Mouse (Mus musculus): ENCODE results near the gene Astn2. TPM values are rescaled to one million over a fixed set of nuclear protein-coding genes. Genes with fewer than 3 reads are reported as not detected.
"Not testable (repeated sequence)": the region's sequence is repeated elsewhere in the genome, so short reads cannot be mapped to it uniquely, and the experiment has no call there.

Astn2 gene
- total RNA-seq, 2 experiments from 2014 or later, result 35.2 to 40.3 TPM

DNA sequence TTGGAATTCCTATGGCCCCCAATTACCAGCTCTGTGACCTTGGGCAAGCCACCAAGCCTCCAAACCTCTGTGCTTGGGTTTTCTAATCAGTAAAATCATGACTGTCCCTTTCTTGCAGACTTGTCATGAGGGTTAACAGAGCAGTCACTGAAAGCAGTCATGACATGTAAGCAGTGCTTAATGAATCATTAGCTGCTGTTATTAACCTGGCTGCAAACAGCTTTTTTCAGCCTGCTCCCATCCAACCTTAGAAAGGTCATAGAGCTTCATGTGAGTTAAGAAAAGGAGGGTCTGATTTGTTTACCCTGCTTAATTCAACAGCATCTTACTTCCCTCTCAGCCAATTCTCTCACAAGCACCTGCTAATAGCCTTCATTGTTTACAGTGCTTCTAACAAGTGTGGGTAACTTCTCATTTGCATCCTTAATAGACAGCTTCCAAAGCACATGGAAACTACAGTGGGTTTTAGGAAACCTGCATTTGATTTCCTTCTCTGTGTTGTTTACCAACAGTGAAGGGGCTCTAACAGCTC lies 661.2 kb downstream of the Astn2 start:
- no peak for DNase-seq (ENCODE audit: extremely low spot score in 1 of 2, low spot score in 2 of 2)
- intact Hi-C loops (cut with DNase I), result no loop called here

DNA sequence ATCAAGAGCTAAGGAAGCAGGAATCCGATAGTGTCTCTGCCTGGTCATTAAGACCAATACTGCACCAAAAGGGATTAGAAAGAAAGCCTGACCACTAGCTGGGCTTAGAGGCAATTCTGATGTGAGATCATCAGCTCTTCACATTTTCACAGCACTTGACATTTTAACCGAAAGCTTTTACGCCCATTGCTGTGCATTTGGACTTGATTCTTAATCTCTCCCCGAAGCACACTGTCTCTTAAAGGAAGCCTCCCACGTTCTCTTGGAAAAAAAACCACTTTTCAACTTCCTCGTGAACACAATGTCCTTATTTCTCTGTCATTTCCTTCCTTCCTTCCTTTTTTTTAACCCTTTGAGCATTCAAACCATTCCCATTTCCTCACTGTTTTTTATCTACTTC lies 680.0 kb downstream of the Astn2 start:
- no peak for DNase-seq (ENCODE audit: extremely low spot score in 1 of 2, low spot score in 2 of 2)
- intact Hi-C loops (cut with DNase I), result no loop called here

DNA sequence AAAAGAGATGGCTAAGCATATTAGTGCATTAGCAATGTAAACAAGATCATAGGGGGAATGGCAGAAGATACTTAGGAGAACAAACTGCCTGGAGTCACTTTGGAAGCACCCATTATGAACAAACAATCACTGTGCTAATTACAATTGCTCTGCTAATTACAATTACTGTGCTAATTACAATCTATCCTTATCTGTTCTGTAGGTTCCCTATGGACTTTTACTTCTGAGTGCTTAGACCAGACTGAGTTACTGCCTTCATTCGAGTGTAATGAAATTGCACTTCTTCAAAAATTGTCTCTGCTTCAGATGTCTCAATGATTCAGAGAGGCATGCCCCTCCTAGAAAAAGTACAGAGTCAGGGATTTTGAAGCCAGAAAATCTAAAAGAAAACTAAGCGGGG lies 684.8 kb downstream of the Astn2 start:
- DNase-seq (ENCODE audit: extremely low spot score in 1 of 2, low spot score in 2 of 2), result no peak
- intact Hi-C loops (cut with DNase I), result no loop called here

DNA sequence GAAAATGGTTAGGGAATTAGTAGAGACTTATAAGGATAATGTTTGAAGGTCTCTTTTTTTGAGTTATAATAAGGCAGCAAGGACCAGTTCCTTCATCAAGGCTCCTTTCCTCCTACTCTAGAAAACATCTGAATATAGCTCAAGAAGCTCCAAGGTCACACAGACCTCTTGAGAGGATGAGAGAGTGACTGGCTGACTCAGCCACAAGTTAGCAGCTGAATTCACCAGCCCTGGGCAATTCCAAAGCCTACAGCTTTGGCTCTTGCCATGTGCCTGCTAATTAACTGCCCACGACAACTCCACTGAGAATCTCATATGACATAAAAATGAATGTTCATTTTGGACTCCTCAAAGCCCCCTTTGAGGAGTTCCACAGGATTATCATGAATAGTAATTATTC lies 686.5 kb downstream of the Astn2 start:
- no peak for DNase-seq (ENCODE audit: extremely low spot score in 1 of 2, low spot score in 2 of 2)
- intact Hi-C loops (cut with DNase I), result no loop called here

DNA sequence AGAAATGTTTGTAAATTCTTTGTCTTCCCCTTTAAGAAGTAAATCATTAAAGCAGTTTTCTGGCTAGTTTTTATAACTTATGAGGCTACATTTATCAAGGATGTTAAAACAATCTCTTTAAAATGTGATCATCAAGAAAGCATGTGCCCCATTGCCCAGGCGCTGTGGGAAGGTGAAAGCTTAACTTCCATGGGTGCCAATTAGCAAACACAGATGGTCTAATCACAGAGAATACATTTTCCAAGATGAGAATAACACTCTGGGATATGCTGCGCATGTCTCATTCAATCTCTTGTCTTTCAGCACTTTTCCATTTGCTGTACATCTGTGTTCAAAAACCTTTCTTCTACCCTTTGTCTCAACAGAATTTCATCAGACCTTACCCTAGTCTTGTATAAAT lies 688.3 kb downstream of the Astn2 start:
- intact Hi-C loops (cut with DNase I), result no loop called here
- no peak for DNase-seq (ENCODE audit: extremely low spot score in 1 of 2, low spot score in 2 of 2)

DNA sequence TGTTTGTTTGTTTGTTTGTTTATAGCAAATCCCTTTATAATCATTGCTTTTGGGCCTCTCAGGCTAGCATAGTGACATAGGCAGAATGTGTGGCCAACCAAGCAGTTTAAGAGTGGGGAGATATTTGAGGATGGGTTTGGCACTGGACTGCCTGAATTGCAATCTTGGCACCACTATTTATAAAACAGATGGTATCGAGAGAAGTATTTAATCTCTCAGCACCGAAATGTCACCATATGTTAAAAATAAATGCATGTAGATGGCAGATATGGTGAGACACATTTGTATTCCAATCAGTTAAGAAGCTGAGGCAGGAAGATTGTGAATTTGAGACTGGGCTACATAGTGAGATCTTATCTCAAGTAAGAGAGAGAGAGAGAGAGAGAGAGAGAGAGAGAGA lies 692.7 kb downstream of the Astn2 start:
- no peak for DNase-seq (ENCODE audit: extremely low spot score in 1 of 2, low spot score in 2 of 2)
- intact Hi-C loops (cut with DNase I), result no loop called here

DNA sequence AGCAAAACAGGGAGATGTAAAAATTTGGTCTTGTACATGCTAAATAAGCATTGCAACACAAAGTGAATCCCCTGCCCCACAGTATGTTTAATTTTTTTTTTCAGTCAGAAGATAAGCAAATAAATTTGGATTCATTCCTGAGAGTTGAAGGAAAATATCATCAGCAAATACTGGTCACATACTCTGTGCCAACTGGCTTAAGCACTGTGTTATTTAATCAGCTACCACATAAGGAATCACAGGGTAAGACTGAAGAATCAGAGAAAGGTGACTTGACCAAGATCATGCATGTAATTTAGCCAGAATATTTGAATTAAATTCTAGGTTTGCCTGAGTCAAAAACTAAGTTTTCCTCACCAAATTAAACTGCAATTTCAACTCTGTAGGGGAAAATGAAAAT lies 693.8 kb downstream of the Astn2 start:
- intact Hi-C loops (cut with DNase I), result no loop called here

DNA sequence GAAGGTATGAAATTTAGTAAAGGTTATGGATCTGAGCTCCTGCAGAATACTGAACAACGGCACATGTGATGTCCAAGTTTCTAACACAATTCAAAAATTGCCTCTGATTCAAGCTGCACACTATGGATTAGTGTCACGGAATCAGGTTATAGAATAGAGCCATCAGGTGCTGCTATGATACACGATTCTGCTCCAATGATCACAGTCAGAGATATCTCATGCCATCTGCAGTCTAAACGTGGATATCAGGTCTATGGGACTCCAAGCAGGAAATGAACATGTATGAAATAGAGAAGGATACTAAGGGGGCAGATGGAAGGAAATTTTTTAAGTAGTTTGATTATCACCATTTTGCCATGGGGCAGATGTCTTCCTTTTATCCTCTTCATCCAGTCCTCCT lies 702.6 kb downstream of the Astn2 start:
- intact Hi-C loops (cut with DNase I), result no loop called here
- DNase-seq (ENCODE audit: extremely low spot score in 1 of 2, low spot score in 2 of 2), result no peak

More for the DNA sequence above, 693.8 kb downstream of the Astn2 start:
- no peak for DNase-seq (ENCODE audit: extremely low spot score in 1 of 2, low spot score in 2 of 2)

DNA sequence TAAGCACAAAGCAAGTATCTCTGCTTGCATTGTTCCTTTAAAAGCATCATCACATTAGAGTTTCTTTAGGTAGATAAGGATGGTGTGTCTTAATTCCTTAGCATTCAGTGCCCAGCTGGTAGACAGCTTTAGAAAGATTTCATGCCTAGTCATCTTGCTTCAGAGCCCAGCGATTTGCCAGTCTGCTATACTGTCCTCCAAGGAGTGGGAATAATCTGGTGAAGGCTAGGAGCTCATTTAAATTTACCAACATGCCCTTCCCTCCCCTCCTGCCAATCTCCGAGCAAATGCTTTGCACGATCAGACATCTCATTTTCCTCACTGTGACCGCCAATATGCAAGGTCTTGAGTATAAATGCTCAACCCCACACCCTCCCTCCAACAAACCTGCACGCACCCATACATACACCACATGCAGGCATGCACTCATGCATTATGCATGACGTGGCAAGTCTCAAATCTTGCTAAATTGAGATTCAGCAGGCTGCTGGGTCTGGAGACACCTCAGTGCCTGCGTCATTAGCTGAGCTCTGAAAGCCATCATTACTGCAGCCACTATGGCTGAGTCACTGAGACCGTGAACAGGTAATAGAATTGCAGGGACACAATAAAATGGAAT lies 704.6 kb downstream of the Astn2 start:
- intact Hi-C loops (cut with DNase I), result no loop called here
- DNase-seq (ENCODE audit: extremely low spot score in 1 of 2, low spot score in 2 of 2), result no peak

DNA sequence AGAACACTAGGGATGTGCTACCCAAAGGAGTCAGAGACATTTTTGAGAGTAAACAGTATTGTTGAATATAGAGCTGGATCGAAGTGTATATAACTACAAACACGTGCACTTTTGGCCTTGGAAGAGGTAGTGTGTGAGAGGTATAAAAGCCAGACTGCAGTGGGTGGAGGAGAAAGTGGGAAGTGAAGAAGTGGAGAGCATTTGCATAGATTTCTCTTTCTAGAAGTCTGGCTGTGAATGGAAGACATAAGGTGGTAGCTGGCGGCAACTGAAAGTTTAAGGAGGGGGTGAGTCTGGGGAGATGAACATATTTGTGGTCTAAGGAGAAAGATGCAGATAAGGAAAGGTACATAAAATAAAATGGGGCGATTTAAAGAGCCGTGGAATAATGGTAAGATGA lies 709.2 kb downstream of the Astn2 start:
- no peak for DNase-seq (ENCODE audit: extremely low spot score in 1 of 2, low spot score in 2 of 2)
- intact Hi-C loops (cut with DNase I), result no loop called here

DNA sequence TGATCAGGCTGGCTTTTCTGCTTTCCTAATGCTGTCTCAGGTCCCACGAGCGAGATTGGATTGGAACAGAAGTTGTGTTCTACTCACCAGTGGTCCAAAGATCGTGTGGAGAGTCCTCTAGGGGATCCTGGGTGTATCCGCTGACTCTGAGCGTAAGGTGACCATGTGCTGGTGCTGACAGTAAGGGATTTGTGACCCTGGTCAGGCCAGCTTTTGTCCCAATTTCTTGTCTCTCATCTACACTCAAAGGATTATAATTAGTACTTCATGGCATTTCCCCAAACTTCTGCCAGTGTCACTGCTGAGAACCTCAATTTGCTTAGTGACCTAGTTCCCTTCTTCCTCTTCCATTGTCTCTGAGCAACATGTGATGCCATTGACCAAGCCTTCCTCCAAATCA lies 710.4 kb downstream of the Astn2 start:
- intact Hi-C loops (cut with DNase I), result no loop called here
- DNase-seq (ENCODE audit: extremely low spot score in 1 of 2, low spot score in 2 of 2), result no peak

DNA sequence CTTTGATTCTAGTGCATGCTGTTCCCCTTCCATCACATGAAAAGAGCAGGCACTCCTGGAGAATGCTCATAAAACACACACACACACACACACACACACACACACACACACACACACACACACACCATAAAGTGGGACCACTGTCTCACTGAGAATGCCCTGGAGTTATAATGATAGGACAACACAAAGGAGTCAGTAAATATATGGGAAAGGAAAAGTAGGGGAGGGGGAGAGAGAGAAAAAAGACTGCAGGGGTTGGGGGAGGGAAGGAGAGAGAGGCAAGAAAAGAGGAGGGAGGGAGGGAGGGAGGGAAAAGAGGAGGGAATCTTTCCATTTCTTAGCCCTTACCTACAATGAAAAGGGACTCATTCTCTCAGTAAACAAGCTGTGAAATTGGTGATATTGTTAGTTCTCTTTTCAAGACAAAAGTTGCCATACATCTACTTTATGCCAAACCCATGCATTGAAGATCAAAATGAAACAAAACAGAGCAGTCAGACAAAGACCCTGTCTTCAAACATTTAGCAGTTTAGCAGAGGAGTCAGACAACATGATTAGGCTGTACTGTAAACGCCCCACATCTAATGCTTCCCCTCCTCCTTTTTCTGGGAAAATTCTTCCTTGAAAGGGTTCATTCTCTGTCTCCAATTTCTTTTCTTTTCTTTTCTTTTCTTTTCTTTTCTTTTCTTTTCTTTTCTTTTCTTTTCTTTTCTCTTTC lies 717.2 kb downstream of the Astn2 start:
- intact Hi-C loops (cut with DNase I), result no loop called here
- DNase-seq (ENCODE audit: extremely low spot score in 1 of 2, low spot score in 2 of 2), result no peak

DNA sequence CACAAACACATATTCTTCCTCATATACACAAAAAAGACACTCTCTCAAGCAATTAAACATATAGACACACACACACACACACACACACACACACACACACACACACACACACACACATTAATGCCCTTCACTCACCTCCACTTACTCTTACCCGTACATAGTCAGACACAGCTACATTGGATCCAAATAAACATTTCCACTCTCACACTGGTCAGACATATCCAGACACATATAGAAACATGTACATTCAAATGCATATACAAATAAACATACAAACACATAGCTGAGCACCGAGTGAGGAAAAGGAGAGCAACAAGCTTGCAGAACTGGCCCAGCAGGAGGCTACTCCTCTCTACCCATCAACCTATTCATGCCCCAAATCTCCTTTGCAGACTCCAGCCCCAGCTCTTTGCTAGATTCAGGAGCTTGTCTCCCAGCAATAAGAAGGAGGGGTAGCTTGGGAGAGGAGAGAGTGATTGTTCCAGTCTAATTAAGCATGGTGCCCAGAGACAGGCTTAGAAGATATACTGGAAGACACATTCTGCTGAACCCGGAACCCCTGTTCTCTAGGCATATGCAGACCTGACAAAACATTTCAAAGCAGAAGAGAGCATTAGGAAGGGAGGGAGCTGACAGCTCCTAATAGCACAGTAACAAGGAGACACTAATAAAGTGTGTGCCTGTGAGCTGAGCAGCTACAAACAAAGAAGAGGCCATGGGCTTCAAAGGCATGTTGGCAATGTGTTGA lies 718.0 kb downstream of the Astn2 start:
- no peak for DNase-seq (ENCODE audit: extremely low spot score in 1 of 2, low spot score in 2 of 2)
- intact Hi-C loops (cut with DNase I), result no loop called here

DNA sequence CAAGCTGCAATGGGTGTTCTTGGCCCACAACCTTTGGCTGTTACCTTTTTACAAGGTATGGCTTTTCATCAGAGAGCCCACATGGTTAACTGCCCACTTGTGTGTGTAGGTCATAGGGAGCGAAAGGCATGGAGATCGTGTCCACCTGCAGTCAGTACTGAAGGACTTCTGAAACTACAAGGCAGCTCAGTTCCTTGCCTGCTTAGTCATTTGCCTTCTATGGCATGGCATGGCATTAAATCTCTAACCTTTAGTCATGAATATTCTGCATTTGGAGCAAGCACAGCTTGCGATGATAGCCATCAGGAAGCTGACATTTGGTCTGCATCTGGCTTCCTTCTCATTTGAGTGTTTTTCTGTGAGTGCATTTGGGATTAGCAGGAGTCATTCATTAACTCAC lies 720.0 kb downstream of the Astn2 start:
- no peak for DNase-seq (ENCODE audit: extremely low spot score in 1 of 2, low spot score in 2 of 2)
- intact Hi-C loops (cut with DNase I), result no loop called here

DNA sequence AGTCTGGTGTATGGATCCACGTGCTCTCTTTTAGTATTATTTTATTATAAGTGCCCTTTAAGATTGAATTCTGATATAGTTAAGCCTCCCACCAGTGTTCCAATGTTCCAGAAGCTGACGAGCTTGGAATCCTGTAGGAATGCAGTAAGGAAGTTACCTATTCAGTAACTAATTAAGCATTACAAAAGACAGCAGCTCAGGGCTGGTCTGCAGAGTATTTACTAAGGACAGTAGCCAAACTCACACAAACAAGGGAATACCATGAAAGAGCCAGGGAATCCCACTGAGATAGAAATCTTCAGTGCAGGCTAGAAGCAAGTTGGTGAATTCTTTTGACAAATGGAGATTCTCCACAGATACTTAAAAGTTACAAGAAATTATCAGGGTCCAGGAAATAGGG lies 724.6 kb downstream of the Astn2 start:
- DNase-seq (ENCODE audit: extremely low spot score in 1 of 2, low spot score in 2 of 2); intact Hi-C loops (cut with DNase I): not testable (repeated sequence)

DNA sequence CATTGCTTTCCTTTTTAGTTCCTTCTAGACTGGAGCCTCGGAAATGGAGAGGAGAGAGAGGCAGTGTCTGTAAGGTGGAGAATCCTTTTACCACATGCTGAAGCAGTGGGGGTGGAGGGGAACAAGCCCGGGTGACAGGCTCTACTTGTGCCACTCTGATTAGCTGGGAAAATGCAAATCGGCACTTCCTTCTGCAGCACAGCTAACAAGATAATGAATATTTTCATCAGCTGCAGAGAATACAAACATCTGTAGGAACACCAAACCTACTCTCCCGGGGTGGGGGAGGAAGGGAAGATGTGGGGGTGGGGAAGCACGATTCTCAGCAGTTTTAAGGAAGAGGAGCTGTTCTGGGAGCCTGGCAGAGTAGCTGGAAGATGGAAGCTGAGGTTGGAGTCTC lies 725.5 kb downstream of the Astn2 start:
- intact Hi-C loops (cut with DNase I), result no loop called here
- DNase-seq (ENCODE audit: extremely low spot score in 1 of 2, low spot score in 2 of 2), result no peak

DNA sequence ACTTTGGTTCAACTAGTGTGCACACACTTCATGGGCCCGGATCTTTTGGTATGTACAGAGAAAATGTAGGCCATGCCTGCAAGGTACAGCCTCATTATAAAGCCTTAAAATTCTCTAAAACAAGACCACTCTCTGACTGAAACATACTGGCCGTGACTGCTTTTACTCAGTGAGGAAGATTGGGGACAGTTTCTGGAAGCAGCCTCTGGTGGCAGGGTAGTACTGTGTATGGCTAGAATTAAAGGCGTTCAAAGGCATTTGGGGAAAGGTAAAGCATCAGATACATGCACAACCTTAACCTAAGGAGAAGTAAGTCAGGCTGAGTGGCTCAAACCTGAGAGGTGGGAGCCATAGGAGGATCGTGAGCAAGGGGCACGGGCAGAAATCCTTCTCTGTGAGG lies 725.9 kb downstream of the Astn2 start:
- no peak for DNase-seq (ENCODE audit: extremely low spot score in 1 of 2, low spot score in 2 of 2)

DNA sequence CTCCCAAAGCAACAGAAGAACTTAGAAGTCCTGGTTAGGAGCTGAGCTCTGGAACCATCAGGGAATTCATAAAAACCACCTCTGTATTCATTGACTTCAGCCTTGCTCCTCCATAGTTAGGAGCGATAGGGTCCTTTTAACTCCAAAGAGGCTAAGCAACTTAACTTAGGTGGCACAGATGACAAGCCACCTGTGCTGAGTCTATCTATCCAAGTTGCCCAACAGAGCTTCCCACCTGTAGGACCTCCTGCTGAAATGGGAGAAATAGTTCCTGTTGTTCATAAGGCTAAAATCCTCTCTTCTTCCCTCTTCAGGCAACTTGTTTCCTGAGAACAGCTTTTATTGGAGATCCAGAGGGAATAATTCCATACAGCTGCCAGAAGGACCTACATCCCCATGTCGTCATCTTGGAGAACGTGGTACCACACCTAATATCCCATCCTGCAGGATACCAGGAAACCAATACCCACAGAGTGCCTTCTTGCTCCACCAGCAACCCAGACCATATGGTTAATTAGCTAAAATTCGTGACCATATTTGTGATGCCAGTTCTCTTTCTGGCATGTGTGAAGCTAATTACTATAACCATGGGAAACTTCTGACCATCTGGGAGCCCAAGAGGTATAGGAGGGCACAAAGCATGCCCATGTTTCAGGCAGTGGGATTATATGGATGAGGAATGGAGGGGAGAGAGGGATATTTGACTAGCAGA lies 730.0 kb downstream of the Astn2 start:
- intact Hi-C loops (cut with DNase I), result no loop called here
- DNase-seq (ENCODE audit: extremely low spot score in 1 of 2, low spot score in 2 of 2), result no peak

More for the DNA sequence above, 725.9 kb downstream of the Astn2 start:
- intact Hi-C loops (cut with DNase I), result no loop called here

DNA sequence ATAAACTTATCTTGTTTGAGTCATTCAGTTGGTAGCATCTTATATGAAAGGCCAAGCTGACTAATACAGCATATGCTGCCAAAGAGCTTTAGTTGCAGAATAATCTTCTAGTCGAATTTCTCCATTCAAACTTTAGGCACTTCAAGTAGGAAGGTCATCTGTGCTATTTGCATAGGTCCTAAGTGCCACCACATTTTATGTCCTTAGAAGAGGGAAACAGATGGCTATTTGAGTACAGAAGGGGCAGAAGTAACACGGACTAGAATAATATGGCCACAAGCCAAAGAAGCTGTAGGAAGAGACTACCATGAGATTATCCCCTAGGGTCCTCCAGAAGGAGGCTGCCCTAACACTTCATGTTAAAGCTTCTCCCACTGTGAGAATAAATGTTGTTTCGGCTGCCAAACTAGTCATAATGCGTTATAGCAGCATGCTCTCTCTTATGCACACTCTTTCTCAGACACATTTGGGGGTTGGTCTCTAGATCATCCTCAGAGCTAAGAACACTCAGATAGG lies 730.9 kb downstream of the Astn2 start:
- no peak for DNase-seq (ENCODE audit: extremely low spot score in 1 of 2, low spot score in 2 of 2)
- intact Hi-C loops (cut with DNase I), result no loop called here

Data from left cerebral cortex, postnatal 10 days (tissue).